Mouse (Mus musculus) layer of hippocampus, adult 8-10 months (tissue): ENCODE results near the gene Rbm14. TPM values are rescaled to one million over a fixed set of nuclear protein-coding genes. Genes with fewer than 3 reads are reported as not detected.

Source experiments
- total RNA-seq, 4 experiments: library from RNA; stranded (reverse); gene quantifications; 2 replicates each; pipeline ENCODE4 v1.2.4; 2022

Rbm14 gene
- total RNA-seq, 4 experiments from 2014 or later: 45.5 to 60.9 (median 54.8) TPM

Other genes starting within 250 kb of the Rbm14 start
- 10 to 100 TPM; 31.0 to 34.7 (median 32.0) TPM for gene Lrfn4, start 196.0 kb downstream of the Rbm14 start, total RNA-seq
- gene Rce1, start 186.0 kb downstream of the Rbm14 start, total RNA-seq: 10 to 100 TPM; 22.7 to 26.4 (median 22.7) TPM
- gene Gm960, start 113.0 kb downstream of the Rbm14 start, total RNA-seq: 1 to 10 TPM; 1.2 to 2.0 (median 1.8) TPM
- 100 to 1,000 TPM; 475 to 555 (median 513) TPM for gene Sptbn2, start 100.5 kb downstream of the Rbm14 start, total RNA-seq
- 10 to 100 TPM; 14.6 to 20.0 (median 17.2) TPM for gene Rbm4b, start 55.1 kb downstream of the Rbm14 start, total RNA-seq
- gene Rbm4, start 17.7 kb downstream of the Rbm14 start, total RNA-seq: 10 to 100 TPM; 79.4 to 87.1 (median 84.8) TPM
- gene Gm21992, start within 50 bp of the Rbm14 start, total RNA-seq: 10 to 100 TPM; 22.5 to 29.2 (median 26.0) TPM
- 10 to 100 TPM; 30.9 to 44.4 (median 38.5) TPM for gene Ccs, start 27.7 kb upstream of the Rbm14 start, total RNA-seq
- 1 to 10 TPM; 2.1 to 2.8 (median 2.4) TPM for gene Ccdc87, start 27.7 kb upstream of the Rbm14 start, total RNA-seq
- 100 to 1,000 TPM; 110 to 126 (median 119) TPM for gene Ctsf, start 43.5 kb upstream of the Rbm14 start, total RNA-seq
- 1 to 10 TPM in 3 of 4 experiments, under 1 TPM in 1; 0.74 to 1.4 (median 1.1) TPM for gene Actn3, start 66.3 kb upstream of the Rbm14 start, total RNA-seq
- gene Zdhhc24, start 67.0 kb upstream of the Rbm14 start, total RNA-seq: 10 to 100 TPM; 25.1 to 32.1 (median 25.6) TPM
- gene Bbs1, start 95.0 kb upstream of the Rbm14 start, total RNA-seq: 10 to 100 TPM; 32.7 to 45.2 (median 39.3) TPM
- 10 to 100 TPM; 38.9 to 41.3 (median 39.7) TPM for gene Dpp3, start 116.7 kb upstream of the Rbm14 start, total RNA-seq
- 10 to 100 TPM; 25.5 to 31.6 (median 28.9) TPM for gene Peli3, start 131.5 kb upstream of the Rbm14 start, total RNA-seq
- 10 to 100 TPM; 51.9 to 62.5 (median 56.4) TPM for gene Mrpl11, start 150.5 kb upstream of the Rbm14 start, total RNA-seq
- 10 to 100 TPM in 2 of 4 experiments, 1 to 10 TPM in 2; 4.0 to 10.8 (median 8.3) TPM for gene Npas4, start 178.7 kb upstream of the Rbm14 start, total RNA-seq
- 10 to 100 TPM; 12.3 to 19.8 (median 16.3) TPM for gene Slc29a2, start 212.2 kb upstream of the Rbm14 start, total RNA-seq
- 100 to 1,000 TPM; 107 to 119 (median 111) TPM for gene B4gat1, start 227.2 kb upstream of the Rbm14 start, total RNA-seq
- 1 to 10 TPM; 4.4 to 10.0 (median 6.3) TPM for gene AC124502.3, start 227.3 kb upstream of the Rbm14 start, total RNA-seq
- gene Brms1, start 229.7 kb upstream of the Rbm14 start, total RNA-seq: 10 to 100 TPM; 18.3 to 24.6 (median 20.6) TPM
- gene Rin1, start 238.8 kb upstream of the Rbm14 start, total RNA-seq: 100 to 1,000 TPM in 1 of 4 experiments, 10 to 100 TPM in 3; 89.3 to 115 (median 96.8) TPM